Mouse (Mus musculus) inflammation-experienced regulatory T-cells, adult 6 months (primary cell): ENCODE measurements at regions not wholly inside any gene's neighbourhood (a gene's known extent, or its start where the extent isn't known, plus 50 kb on each side); places are given as distances from the start of the nearest gene placed in this dataset.
"Not testable (repeated sequence)": the region's sequence is repeated elsewhere in the genome, so short reads cannot be mapped to it uniquely, and the experiment has no call there.

ENCODE experiments used
- ATAC-seq: one replicate; pipeline ENCODE4 v1.8.0; 2017

- no peak for ATAC-seq
Observed at GRCm38 (mm10) chr11:22573166-22573565, 61.3 kb downstream of the Tmem17 start.

- ATAC-seq = no peak
Observed at GRCm38 (mm10) chr11:22573802-22574201, 61.9 kb downstream of the Tmem17 start.

GRCm38 (mm10) chr11:22574506-22574905 is 62.6 kb downstream of the Tmem17 start:
- no peak for ATAC-seq

GRCm38 (mm10) chr11:22584100-22584487 is 72.2 kb downstream of the Tmem17 start:
- ATAC-seq = no peak

- ATAC-seq = no peak
Observed at GRCm38 (mm10) chr11:22584488-22585158, 72.7 kb downstream of the Tmem17 start.

GRCm38 (mm10) chr11:22587691-22588241 is 75.9 kb downstream of the Tmem17 start:
- ATAC-seq = no peak

GRCm38 (mm10) chr11:22588546-22588945 is 76.7 kb downstream of the Tmem17 start:
- no peak for ATAC-seq

GRCm38 (mm10) chr11:22589901-22590300 is 78.0 kb downstream of the Tmem17 start:
- ATAC-seq = no peak

GRCm38 (mm10) chr11:22591050-22591449 is 79.2 kb downstream of the Tmem17 start:
- not testable (repeated sequence) for ATAC-seq

- no peak for ATAC-seq
Observed at GRCm38 (mm10) chr11:22592706-22593105, 80.8 kb downstream of the Tmem17 start.

- no peak for ATAC-seq
Observed at GRCm38 (mm10) chr11:22596076-22596804, 84.4 kb downstream of the Tmem17 start.

- ATAC-seq = no peak
Observed at GRCm38 (mm10) chr11:22596805-22597149, 84.9 kb downstream of the Tmem17 start.

- no peak for ATAC-seq
Observed at GRCm38 (mm10) chr11:22600370-22600769, 88.5 kb downstream of the Tmem17 start.

GRCm38 (mm10) chr11:22601977-22602376 is 90.1 kb downstream of the Tmem17 start:
- no peak for ATAC-seq

GRCm38 (mm10) chr11:22602610-22603009 is 90.7 kb downstream of the Tmem17 start:
- ATAC-seq = no peak

GRCm38 (mm10) chr11:22603397-22603796 is 91.5 kb downstream of the Tmem17 start:
- no peak for ATAC-seq

GRCm38 (mm10) chr11:22606380-22606779 is 94.5 kb downstream of the Tmem17 start:
- no peak for ATAC-seq

GRCm38 (mm10) chr11:22607645-22608044 is 95.8 kb downstream of the Tmem17 start:
- ATAC-seq = no peak

- no peak for ATAC-seq
Observed at GRCm38 (mm10) chr11:22608945-22609344, 97.1 kb downstream of the Tmem17 start.

- ATAC-seq = no peak
Observed at GRCm38 (mm10) chr11:22610433-22611101, 98.7 kb downstream of the Tmem17 start.

- ATAC-seq = no peak
Observed at GRCm38 (mm10) chr11:22611102-22611869, 99.4 kb downstream of the Tmem17 start.

GRCm38 (mm10) chr11:22613500-22613899 is 101.6 kb downstream of the Tmem17 start:
- no peak for ATAC-seq
